In genomic region chr15:85174060-85174459, GRCm38 (mm10) we compare ENCODE assay signal across 19 mouse cellular contexts. TPM values are rescaled to one million over a fixed set of nuclear protein-coding genes. Genes with fewer than 3 reads are reported as not detected.
DNase-seq lines count a peak whose midpoint lies in the region; ATAC-seq and TF ChIP-seq lines count a peak whose summit lies in the region.
"Had no signal": no experiment of that assay in that cellular context is flagged by ENCODE, and none has a peak within 500 bp of the region (broad histone marks: within the 10 kb centered on the region; RNA-seq: fewer than 3 reads in every experiment).

No protein-coding gene starts in this region.

- WGBS in kidney, embryonic 14.5 days, result 56% methylated on average over 10 of the region's 10 CpGs
- WGBS in stomach, embryonic 14.5 days, result 59% methylated on average over 10 of the region's 10 CpGs
- WGBS in stomach, postnatal 0 days, result 51% methylated on average over 10 of the region's 10 CpGs
- 63% methylated on average over 10 of the region's 10 CpGs for WGBS in intestine, embryonic 16.5 days

- no peak for TF ChIP-seq CTCF in stomach, postnatal 0 days (IDR thresholded peaks at IDR 0.05; ENCODE audit: low read depth)

- no peak for DNase-seq in kidney, adult 18-20 months
- no peak for DNase-seq in stomach, postnatal 0 days (ENCODE audit: low spot score)
- DNase-seq in right cerebral cortex, postnatal 36 days (ENCODE audit: low spot score in 2 of 2), result no peak
- DNase-seq in embryo, embryonic 9.5 days (ENCODE audit: extremely low spot score), result no peak
- DNase-seq: adrenal gland, postnatal 14 days; cerebellum, adult 9-11 months; right cerebral cortex, adult 18-20 months; thymus, adult 2 months had no signal

- H3K27ac ChIP-seq in kidney, embryonic 14.5 days (ENCODE audit: low read depth, low read length), result peak overlapping the region; percentile 34; the same call in 1 of the 2 replicates
- H3K27ac ChIP-seq in stomach, embryonic 14.5 days (ENCODE audit: low read length), result peak overlapping the region; percentile 61; the same call in 1 of the 2 replicates
- H3K27ac ChIP-seq in stomach, postnatal 0 days (replicated peaks), result no peak overlapping the region
- H3K27ac ChIP-seq in intestine, embryonic 16.5 days (ENCODE audit: low read length), result peak overlapping the region; percentile 23; the same call in 1 of the 2 replicates
- H3K27ac ChIP-seq: embryonic facial prominence, embryonic 15.5 days; hindbrain, embryonic 12.5 days; liver, embryonic 15.5 days; midbrain, embryonic 12.5 days; neural tube, embryonic 13.5 days had no signal

- H3K4me3 ChIP-seq in kidney, embryonic 14.5 days (ENCODE audit: low read length), result no peak overlapping the region
- H3K4me3 ChIP-seq in stomach, embryonic 14.5 days (ENCODE audit: low read depth, low read length), result no peak overlapping the region
- no peak overlapping the region for H3K4me3 ChIP-seq in stomach, postnatal 0 days (ENCODE audit: low read depth, low read length)
- no peak overlapping the region for H3K4me3 ChIP-seq in intestine, embryonic 16.5 days (ENCODE audit: low read length)
- H3K4me3 ChIP-seq: embryonic facial prominence, embryonic 15.5 days; hindbrain, embryonic 12.5 days; limb, embryonic 15.5 days; liver, embryonic 15.5 days; midbrain, embryonic 12.5 days; neural tube, embryonic 13.5 days had no signal

- H3K4me2 ChIP-seq in kidney, embryonic 14.5 days (replicated peaks; ENCODE audit: low read depth, low read length), result no peak overlapping the region
- no peak overlapping the region for H3K4me2 ChIP-seq in stomach, embryonic 14.5 days (replicated peaks; ENCODE audit: low read depth, low read length)
- H3K4me2 ChIP-seq in stomach, postnatal 0 days (replicated peaks; ENCODE audit: low read depth), result no peak overlapping the region
- no peak overlapping the region for H3K4me2 ChIP-seq in intestine, embryonic 16.5 days (ENCODE audit: low read depth, low read length)
- H3K4me2 ChIP-seq: embryonic facial prominence, embryonic 15.5 days; hindbrain, embryonic 12.5 days; limb, embryonic 15.5 days; liver, embryonic 15.5 days; midbrain, embryonic 12.5 days; neural tube, embryonic 13.5 days had no signal

- TF ChIP-seq EP300 in stomach, postnatal 0 days (optimal IDR thresholded peaks at IDR 0.05), result no peak

- peak; percentile 44; the same call in 1 of the 2 replicates for ATAC-seq in kidney, embryonic 14.5 days (ENCODE audit: low FRiP score, low TSS enrichment)
- ATAC-seq in stomach, embryonic 14.5 days (ENCODE audit: insufficient number of reproducible peaks, insufficient read depth, low FRiP score, low read depth), result no peak
- no peak for ATAC-seq in stomach, postnatal 0 days (ENCODE audit: low FRiP score, low TSS enrichment)
- no peak for ATAC-seq in intestine, embryonic 16.5 days
- ATAC-seq: lung, postnatal 0 days; Patski had no signal

- no peaks in the 10 kb centered on the region for H3K36me3 ChIP-seq in kidney, embryonic 14.5 days (ENCODE audit: control insufficient read depth, insufficient read depth, low read length)
- no peaks in the 10 kb centered on the region for H3K36me3 ChIP-seq in stomach, embryonic 14.5 days (ENCODE audit: control insufficient read depth, insufficient read depth, low read length)
- no peaks in the 10 kb centered on the region for H3K36me3 ChIP-seq in stomach, postnatal 0 days (ENCODE audit: control insufficient read depth, insufficient read depth, low read length)
- H3K36me3 ChIP-seq in intestine, embryonic 16.5 days (ENCODE audit: control insufficient read depth, insufficient read depth, low read length), result no peaks in the 10 kb centered on the region
- H3K36me3 ChIP-seq: embryonic facial prominence, embryonic 15.5 days; hindbrain, embryonic 12.5 days; limb, embryonic 15.5 days; liver, embryonic 15.5 days; midbrain, embryonic 12.5 days; neural tube, embryonic 13.5 days had no signal

- H3K9ac ChIP-seq in kidney, embryonic 14.5 days (ENCODE audit: low read depth, low read length), result no peak overlapping the region
- H3K9ac ChIP-seq in stomach, embryonic 14.5 days (replicated peaks; ENCODE audit: low read depth, low read length), result no peak overlapping the region
- no peak overlapping the region for H3K9ac ChIP-seq in stomach, postnatal 0 days (ENCODE audit: low read length)
- no peak overlapping the region for H3K9ac ChIP-seq in intestine, embryonic 16.5 days (ENCODE audit: low read depth, low read length)
- H3K9ac ChIP-seq: embryonic facial prominence, embryonic 15.5 days; hindbrain, embryonic 12.5 days; limb, embryonic 15.5 days; liver, embryonic 15.5 days; midbrain, embryonic 12.5 days; neural tube, embryonic 13.5 days had no signal

- H3K9me3 ChIP-seq in kidney, embryonic 14.5 days (ENCODE audit: control insufficient read depth, low read length), result no peaks in the 10 kb centered on the region; the same call in 1 of the 2 replicates
- H3K9me3 ChIP-seq in stomach, embryonic 14.5 days (ENCODE audit: control insufficient read depth, low read depth, low read length), result no peaks in the 10 kb centered on the region
- no peaks in the 10 kb centered on the region for H3K9me3 ChIP-seq in stomach, postnatal 0 days (ENCODE audit: control insufficient read depth, low read length)
- peaks cover 4% of the 10 kb centered on the region; the same call in 1 of the 2 replicates for H3K9me3 ChIP-seq in intestine, embryonic 16.5 days (ENCODE audit: control insufficient read depth, low read length)
- H3K9me3 ChIP-seq: embryonic facial prominence, embryonic 15.5 days; hindbrain, embryonic 12.5 days; limb, embryonic 15.5 days; liver, embryonic 15.5 days; midbrain, embryonic 12.5 days; neural tube, embryonic 13.5 days had no signal

- no peaks in the 10 kb centered on the region for H3K27me3 ChIP-seq in kidney, embryonic 14.5 days (ENCODE audit: control insufficient read depth, insufficient read depth, low read length)
- H3K27me3 ChIP-seq in stomach, embryonic 14.5 days (ENCODE audit: control insufficient read depth, insufficient read depth, low read length), result no peaks in the 10 kb centered on the region
- no peaks in the 10 kb centered on the region for H3K27me3 ChIP-seq in stomach, postnatal 0 days (ENCODE audit: control insufficient read depth, insufficient read depth, low read length)
- no peaks in the 10 kb centered on the region for H3K27me3 ChIP-seq in intestine, embryonic 16.5 days (replicated peaks; ENCODE audit: control insufficient read depth, insufficient read depth, low read length)
- H3K27me3 ChIP-seq: embryonic facial prominence, embryonic 15.5 days; hindbrain, embryonic 12.5 days; limb, embryonic 15.5 days; liver, embryonic 15.5 days; neural tube, embryonic 13.5 days had no signal

- 0 out of 2 replicates have a peak, but pooled peaks cover 5% of the 10 kb centered on the region for H3K4me1 ChIP-seq in kidney, embryonic 14.5 days (ENCODE audit: control insufficient read depth, insufficient read depth, low read length)
- H3K4me1 ChIP-seq in stomach, embryonic 14.5 days (ENCODE audit: control insufficient read depth, insufficient read depth, low read length), result peaks cover 12% of the 10 kb centered on the region
- no peaks in the 10 kb centered on the region for H3K4me1 ChIP-seq in stomach, postnatal 0 days (replicated peaks; ENCODE audit: control insufficient read depth, insufficient read depth)
- H3K4me1 ChIP-seq in intestine, embryonic 16.5 days (ENCODE audit: control insufficient read depth, insufficient read depth, low read length), result peaks cover 3% of the 10 kb centered on the region; the same call in 1 of the 2 replicates
- H3K4me1 ChIP-seq: hindbrain, embryonic 12.5 days; liver, embryonic 15.5 days; midbrain, embryonic 12.5 days had no signal

RNA-seq across cellular contexts. Expression of gene Fbln1, which starts 31.7 kb away (rescaled TPM):
- 174 and 188 TPM in 2 replicates for polyA plus RNA-seq in kidney, embryonic 14.5 days (2014; fragmentation: Nextera tagmentation; extraction: Ambion mirVana)
- 286 and 310 TPM in 2 replicates for polyA plus RNA-seq in stomach, embryonic 14.5 days (2014; fragmentation: Nextera tagmentation; extraction: Ambion mirVana)
- polyA plus RNA-seq in stomach, postnatal 0 days (2015; fragmentation: Nextera tagmentation; extraction: Ambion mirVana), result 109 and 112 TPM in 2 replicates
- polyA plus RNA-seq in intestine, embryonic 16.5 days (2015; fragmentation: Nextera tagmentation; extraction: Ambion mirVana), result 189 and 191 TPM in 2 replicates

RNA-seq across cellular contexts. Expression of gene Ribc2, which starts 42.2 kb away (rescaled TPM):
- polyA plus RNA-seq in kidney, embryonic 14.5 days (2014; fragmentation: Nextera tagmentation; extraction: Ambion mirVana), result 0.19 and 0.69 TPM in 2 replicates
- polyA plus RNA-seq in stomach, embryonic 14.5 days (2014; fragmentation: Nextera tagmentation; extraction: Ambion mirVana), result 0.42 and 0.49 TPM in 2 replicates
- 0.08 TPM in 1 of 2 replicates, not detected in the other for polyA plus RNA-seq in stomach, postnatal 0 days (2015; fragmentation: Nextera tagmentation; extraction: Ambion mirVana)
- polyA plus RNA-seq in intestine, embryonic 16.5 days (2015; fragmentation: Nextera tagmentation; extraction: Ambion mirVana), result 0.12 TPM in 1 of 2 replicates, not detected in the other
- polyA plus RNA-seq: liver, embryonic 15.5 days; Patski had no signal

RNA-seq across cellular contexts. Expression of gene Smc1b, which starts 42.3 kb away (rescaled TPM):
- 0.19 and 0.22 TPM in 2 replicates for polyA plus RNA-seq in kidney, embryonic 14.5 days (2014; fragmentation: Nextera tagmentation; extraction: Ambion mirVana)
- polyA plus RNA-seq in stomach, embryonic 14.5 days (2014; fragmentation: Nextera tagmentation; extraction: Ambion mirVana), result 0.19 and 0.25 TPM in 2 replicates
- 0.07 and 0.08 TPM in 2 replicates for polyA plus RNA-seq in stomach, postnatal 0 days (2015; fragmentation: Nextera tagmentation; extraction: Ambion mirVana)
- 0.13 and 0.17 TPM in 2 replicates for polyA plus RNA-seq in intestine, embryonic 16.5 days (2015; fragmentation: Nextera tagmentation; extraction: Ambion mirVana)
- polyA plus RNA-seq: lung, postnatal 0 days; neural tube, embryonic 13.5 days had no signal
